Mouse (Mus musculus): Measurements from ENCODE around the gene 2310034G01Rik.

- TF ChIP-seq CTCF (IDR thresholded peaks at IDR 0.05; ENCODE audit: low read depth) (peak; percentile 68), EP300 (IDR thresholded peaks at IDR 0.05; ENCODE audit: low read depth) (no peak)
Observed at GRCm38 (mm10) chr19:46392018-46392417, 41.9 kb upstream of the 2310034G01Rik start.
